Mouse (Mus musculus): ENCODE measurements around the gene B3glct. TPM values are rescaled to one million over a fixed set of nuclear protein-coding genes. Genes with fewer than 3 reads are reported as not detected.

B3glct gene
- 16.5 and 19.9 TPM in 2 replicates for total RNA-seq (2014; rRNA removed)
- 12.4 and 13.1 TPM in 2 replicates for polyA plus RNA-seq (2015; fragmentation: Nextera tagmentation; extraction: Ambion mirVana)

DNA sequence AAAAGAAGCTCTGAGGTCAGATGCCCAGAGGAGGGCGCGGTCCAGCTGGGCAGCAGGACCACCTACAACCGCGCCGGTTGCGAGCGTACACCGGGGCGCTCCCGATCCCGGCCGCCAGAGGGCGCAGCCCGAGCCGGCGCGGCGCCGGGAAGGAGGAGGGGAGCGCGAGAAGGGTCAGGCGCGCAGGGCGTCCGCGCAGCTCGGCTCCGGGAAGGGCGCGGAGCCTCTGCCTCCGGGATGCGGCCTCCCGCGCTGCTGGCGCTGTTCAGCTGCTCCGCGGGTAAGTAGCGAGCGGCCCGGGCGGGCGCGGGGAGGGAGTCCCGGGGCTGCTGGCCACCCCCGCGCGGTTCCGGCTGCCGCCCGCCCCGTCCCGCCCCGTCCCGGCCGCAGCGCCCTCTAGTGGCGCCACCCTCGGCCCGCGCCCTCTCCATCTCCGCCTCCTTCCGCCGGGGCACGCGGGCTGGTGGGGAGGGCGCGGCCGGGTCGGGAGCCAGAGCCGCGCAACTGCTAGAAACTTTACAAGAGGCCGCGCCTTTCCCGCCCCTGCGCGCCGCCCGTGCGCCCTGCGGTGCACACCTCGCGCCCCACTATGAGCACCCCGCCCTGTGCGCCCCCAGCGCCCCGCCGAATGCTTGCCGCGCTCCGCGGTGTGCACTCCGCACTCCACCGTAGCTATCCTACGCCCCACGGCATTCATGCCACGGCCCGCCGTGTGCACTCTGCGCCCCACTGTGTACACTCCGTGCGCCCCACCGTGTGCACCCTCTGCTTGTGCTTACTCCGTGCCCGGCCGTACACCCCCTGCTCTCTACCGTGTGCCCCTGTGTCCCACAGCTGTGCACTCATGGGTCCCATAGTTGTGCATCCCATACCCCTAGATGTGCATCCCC is at the start of gene B3glct:
B3glct (plus strand) TSS at position 131 of the 890 bp plus-strand sequence.
- Histone ChIP-seq H3K9ac (peak within 1 kb of the TSS; percentile 74), H3K4me2 (ENCODE audit: low read depth) (peak within 1 kb of the TSS; percentile 93), H3K4me3 (ENCODE audit: low read depth, low read length) (peak within 1 kb of the TSS; percentile 79), H3K27ac (ENCODE audit: low read depth, low read length) (peak within 1 kb of the TSS; percentile 66), H3K27me3 (ENCODE audit: insufficient read depth, low read length) (no peaks in the 10 kb centered on the region), H3K4me1 (ENCODE audit: insufficient read depth) (no peaks in the 10 kb centered on the region), H3K9me3 (ENCODE audit: low read length) (no peaks in the 10 kb centered on the region), H3K36me3 (ENCODE audit: insufficient read depth) (no peaks in the 10 kb centered on the region)
- DNase-seq = peak; percentile 86
- peak; percentile 92 for ATAC-seq
- peak; percentile 88 for TF ChIP-seq CTCF (IDR thresholded peaks at IDR 0.05; ENCODE audit: low read depth)
- under 1% methylated on average over 74 of the region's 106 CpGs for WGBS

DNA sequence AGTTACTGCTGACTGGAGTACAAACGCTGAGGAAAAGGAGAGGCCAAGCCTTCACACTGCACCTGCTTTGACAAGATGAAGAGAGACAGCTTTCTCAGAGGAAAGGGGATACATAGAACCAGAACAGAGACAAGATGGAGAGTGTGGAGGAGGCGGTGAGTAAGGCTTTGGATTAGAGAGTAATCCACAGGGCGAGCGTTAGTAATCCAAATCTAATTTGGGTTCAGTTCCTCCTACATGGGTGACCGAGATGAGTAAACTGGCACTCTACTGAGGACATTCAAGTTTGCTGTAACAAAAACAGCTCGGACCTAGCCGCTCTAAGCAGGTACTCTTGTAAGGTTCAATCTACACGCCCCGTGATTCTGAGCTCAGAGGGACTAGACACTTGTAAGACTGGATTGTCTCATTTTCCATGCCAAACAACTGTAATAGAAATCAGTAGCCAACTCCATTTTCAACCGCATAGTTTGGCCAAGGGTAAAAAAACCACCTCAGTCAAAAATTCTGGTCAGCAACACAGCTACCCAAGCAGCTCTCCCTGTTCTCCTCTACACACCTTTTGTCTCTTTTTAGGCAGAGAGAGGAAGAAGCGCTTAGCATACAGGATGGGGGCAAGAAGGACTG is 43.5 kb upstream of the B3glct start:
- 57% methylated on average over 11 of the region's 11 CpGs for WGBS
- Histone ChIP-seq H3K27ac (ENCODE audit: low read depth, low read length) (no peak overlapping the region), H3K4me1 (ENCODE audit: insufficient read depth) (peaks cover 10% of the 10 kb centered on the region; the same call in 1 of the 2 replicates), H3K4me2 (ENCODE audit: low read depth) (peak overlapping the region; percentile 64), H3K27me3 (ENCODE audit: insufficient read depth, low read length) (no peaks in the 10 kb centered on the region), H3K9ac (peak overlapping the region; percentile 76), H3K36me3 (ENCODE audit: insufficient read depth) (peaks cover 33% of the 10 kb centered on the region), H3K9me3 (ENCODE audit: low read length) (no peaks in the 10 kb centered on the region), H3K4me3 (ENCODE audit: low read depth, low read length) (peak overlapping the region; percentile 79)
- no peak for TF ChIP-seq CTCF (IDR thresholded peaks at IDR 0.05; ENCODE audit: low read depth)
- no peak for DNase-seq
- no peak for ATAC-seq

DNA sequence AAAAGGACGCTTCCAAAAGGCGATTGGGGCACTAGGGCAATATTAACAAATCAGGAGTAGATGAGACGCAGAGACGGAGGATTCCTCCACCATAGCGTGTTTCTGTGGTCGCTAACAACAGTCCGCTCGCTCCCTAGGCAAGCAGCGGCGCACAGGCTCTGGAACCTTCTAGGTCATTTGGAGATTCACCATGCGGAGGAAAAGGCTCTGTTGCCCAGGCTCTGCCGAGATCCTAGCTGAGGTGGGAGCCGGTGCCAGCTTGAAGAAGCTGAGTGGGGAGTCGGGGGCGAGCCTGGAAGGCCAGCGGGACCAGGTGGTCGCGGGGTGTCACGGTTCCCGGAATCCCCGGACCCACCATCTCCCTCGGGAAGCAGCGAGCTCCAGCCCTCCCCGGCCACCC is 42.5 kb upstream of the B3glct start:
- peak; percentile 52 for DNase-seq
- no peak for TF ChIP-seq CTCF (IDR thresholded peaks at IDR 0.05; ENCODE audit: low read depth)
- WGBS = under 1% methylated on average over 24 of the region's 24 CpGs
- Histone ChIP-seq H3K27ac (ENCODE audit: low read depth, low read length) (peak overlapping the region; percentile 92), H3K4me3 (ENCODE audit: low read depth, low read length) (peak overlapping the region; percentile 79), H3K36me3 (ENCODE audit: insufficient read depth) (peaks cover 22% of the 10 kb centered on the region), H3K9me3 (ENCODE audit: low read length) (no peaks in the 10 kb centered on the region), H3K4me1 (ENCODE audit: insufficient read depth) (peaks cover 10% of the 10 kb centered on the region; the same call in 1 of the 2 replicates), H3K9ac (peak overlapping the region; percentile 76), H3K4me2 (ENCODE audit: low read depth) (peak overlapping the region; percentile 64), H3K27me3 (ENCODE audit: insufficient read depth, low read length) (no peaks in the 10 kb centered on the region)
- ATAC-seq = peak; percentile 1

DNA sequence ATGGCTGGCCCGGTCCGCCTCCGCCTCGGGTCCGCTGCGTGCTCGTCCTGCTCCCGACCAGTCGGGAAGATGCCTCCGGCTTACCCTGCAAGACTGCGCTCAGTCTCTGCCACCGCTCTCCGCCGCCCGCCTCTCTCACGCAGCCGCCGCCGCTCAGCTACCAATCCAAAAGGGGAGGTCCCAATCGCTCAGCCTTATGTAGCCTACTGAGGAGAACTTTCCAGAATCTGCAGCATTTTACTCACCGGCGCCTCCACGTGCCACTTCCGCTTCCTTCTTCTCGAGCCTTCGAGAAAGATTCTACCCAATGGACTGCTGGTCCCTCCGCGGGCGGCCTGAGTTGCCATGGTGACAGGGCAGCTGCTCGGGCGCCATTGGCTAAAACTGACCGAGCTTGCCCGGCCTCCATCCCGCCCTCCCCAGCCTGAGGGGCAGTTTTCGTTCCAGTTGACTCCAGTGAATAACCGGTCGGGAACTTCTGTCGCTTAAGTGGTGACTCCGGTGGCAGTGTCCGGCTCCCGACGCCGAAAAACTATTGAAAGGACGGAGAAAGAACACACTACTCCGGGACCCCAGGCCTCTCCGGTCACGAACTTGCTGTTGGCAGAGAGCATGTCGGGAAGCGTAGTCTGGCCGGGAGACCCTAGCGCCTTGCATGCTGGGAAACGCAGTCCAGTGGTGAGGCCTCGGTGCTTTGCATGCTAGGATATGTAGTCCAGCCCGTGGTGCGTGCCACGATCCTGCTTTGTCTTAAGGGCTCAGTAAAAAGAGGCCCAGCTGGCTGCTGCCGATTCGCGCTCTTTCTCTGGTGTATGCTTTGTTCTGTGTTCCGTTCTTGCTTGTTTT is 41.7 kb upstream of the B3glct start, which contains the start of gene Hsph1:
Hsph1 (minus strand) TSS at position 302 of the 846 bp plus-strand sequence.
- ATAC-seq (peak; percentile 98), DNase-seq (peak; percentile 99)
- H3K9me3 ChIP-seq (ENCODE audit: low read length) = no peaks in the 10 kb centered on the region
- WGBS = under 1% methylated on average over 60 of the region's 60 CpGs
- H3K27me3 ChIP-seq (ENCODE audit: insufficient read depth, low read length) = no peaks in the 10 kb centered on the region
- TF ChIP-seq CTCF (IDR thresholded peaks at IDR 0.05; ENCODE audit: low read depth) = peak; percentile 54
- peak within 1 kb of the TSS; percentile 79 for H3K4me3 ChIP-seq (ENCODE audit: low read depth, low read length)
- H3K4me1 ChIP-seq (ENCODE audit: insufficient read depth) = peaks cover 10% of the 10 kb centered on the region; the same call in 1 of the 2 replicates
- H3K36me3 ChIP-seq (ENCODE audit: insufficient read depth) = peaks cover 15% of the 10 kb centered on the region
- H3K9ac ChIP-seq = peak within 1 kb of the TSS; percentile 76
- H3K27ac ChIP-seq (ENCODE audit: low read depth, low read length) = peak within 1 kb of the TSS; percentile 92
- H3K4me2 ChIP-seq (ENCODE audit: low read depth) = peak within 1 kb of the TSS; percentile 64

DNA sequence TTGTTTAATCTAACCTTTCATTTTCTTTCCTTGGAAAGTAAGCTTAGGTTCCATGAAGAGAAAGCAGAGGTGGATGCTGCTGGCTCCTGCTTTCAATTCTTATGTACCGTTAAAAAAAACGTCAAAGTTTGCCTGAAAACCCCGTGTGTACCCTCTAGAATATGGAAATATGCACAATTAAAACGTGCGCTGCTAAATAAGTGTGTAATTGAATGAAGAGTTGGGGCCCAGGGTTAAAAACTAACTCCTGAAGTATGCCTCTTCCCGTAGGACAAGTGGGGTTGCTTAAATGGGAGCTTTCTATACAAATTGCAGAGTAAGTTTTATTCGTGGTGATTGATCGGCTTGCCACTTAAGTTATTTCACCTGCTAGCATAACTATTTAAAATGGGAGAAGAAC is 40.7 kb upstream of the B3glct start:
- 32% methylated on average over 8 of the region's 8 CpGs for WGBS
- Histone ChIP-seq H3K4me1 (ENCODE audit: insufficient read depth) (peaks cover 10% of the 10 kb centered on the region; the same call in 1 of the 2 replicates), H3K27me3 (ENCODE audit: insufficient read depth, low read length) (no peaks in the 10 kb centered on the region), H3K36me3 (ENCODE audit: insufficient read depth) (peaks cover 6% of the 10 kb centered on the region; the same call in 1 of the 2 replicates), H3K9ac (peak overlapping the region; percentile 76), H3K4me3 (ENCODE audit: low read depth, low read length) (peak overlapping the region; percentile 79), H3K4me2 (ENCODE audit: low read depth) (peak overlapping the region; percentile 64), H3K9me3 (ENCODE audit: low read length) (no peaks in the 10 kb centered on the region), H3K27ac (ENCODE audit: low read depth, low read length) (peak overlapping the region; percentile 87)
- no peak for TF ChIP-seq CTCF (IDR thresholded peaks at IDR 0.05; ENCODE audit: low read depth)
- DNase-seq = peak; percentile 46
- no peak for ATAC-seq

DNA sequence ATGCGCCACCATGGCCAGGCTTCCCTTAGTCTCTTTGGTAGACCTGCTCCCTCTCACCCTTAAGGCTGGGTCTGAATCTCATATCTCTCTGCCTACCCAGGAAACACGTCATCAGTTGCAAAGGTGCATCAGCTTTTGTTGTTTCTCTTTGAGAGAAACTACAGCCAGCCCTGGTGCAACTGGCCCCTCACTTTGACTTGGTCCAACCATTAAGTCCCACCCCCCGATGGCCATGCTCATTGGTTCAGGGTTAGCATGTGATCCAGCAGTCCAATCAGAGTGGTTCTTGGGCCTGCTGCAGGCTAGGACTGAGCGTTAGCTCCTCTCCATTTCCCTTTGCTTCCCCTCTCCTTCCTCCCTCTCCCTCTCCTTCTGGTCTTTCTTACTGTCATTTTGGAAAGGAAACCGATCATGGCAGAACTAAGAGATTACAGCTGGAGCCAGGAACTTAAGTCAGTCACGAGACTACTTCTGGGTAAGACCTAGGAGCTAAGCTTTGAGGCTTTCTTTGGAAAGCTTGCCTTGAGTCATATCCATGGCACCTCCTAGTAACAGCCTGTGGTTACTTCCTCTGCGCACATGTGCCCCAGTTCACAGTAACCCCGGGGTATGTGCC is 36.6 kb upstream of the B3glct start:
- DNase-seq = no peak
- Histone ChIP-seq H3K4me1 (ENCODE audit: insufficient read depth) (no peaks in the 10 kb centered on the region), H3K4me2 (ENCODE audit: low read depth) (no peak overlapping the region), H3K27ac (ENCODE audit: low read depth, low read length) (no peak overlapping the region), H3K36me3 (ENCODE audit: insufficient read depth) (no peaks in the 10 kb centered on the region), H3K4me3 (ENCODE audit: low read depth, low read length) (no peak overlapping the region), H3K27me3 (ENCODE audit: insufficient read depth, low read length) (no peaks in the 10 kb centered on the region), H3K9ac (no peak overlapping the region), H3K9me3 (ENCODE audit: low read length) (no peaks in the 10 kb centered on the region)
- 89% methylated on average over 8 of the region's 8 CpGs for WGBS
- no peak for ATAC-seq
- no peak for TF ChIP-seq CTCF (IDR thresholded peaks at IDR 0.05; ENCODE audit: low read depth)
